Mouse (Mus musculus): ENCODE measurements at regions not wholly inside any gene's neighbourhood (a gene's known extent, or its start where the extent isn't known, plus 50 kb on each side); places are given as distances from the start of the nearest gene placed in this dataset.

GRCm38 (mm10) chr6:100176914-100177560 is 110.2 kb downstream of the Rybp start:
- no peak for DNase-seq (ENCODE audit: low spot score in 2 of 2)

DNA sequence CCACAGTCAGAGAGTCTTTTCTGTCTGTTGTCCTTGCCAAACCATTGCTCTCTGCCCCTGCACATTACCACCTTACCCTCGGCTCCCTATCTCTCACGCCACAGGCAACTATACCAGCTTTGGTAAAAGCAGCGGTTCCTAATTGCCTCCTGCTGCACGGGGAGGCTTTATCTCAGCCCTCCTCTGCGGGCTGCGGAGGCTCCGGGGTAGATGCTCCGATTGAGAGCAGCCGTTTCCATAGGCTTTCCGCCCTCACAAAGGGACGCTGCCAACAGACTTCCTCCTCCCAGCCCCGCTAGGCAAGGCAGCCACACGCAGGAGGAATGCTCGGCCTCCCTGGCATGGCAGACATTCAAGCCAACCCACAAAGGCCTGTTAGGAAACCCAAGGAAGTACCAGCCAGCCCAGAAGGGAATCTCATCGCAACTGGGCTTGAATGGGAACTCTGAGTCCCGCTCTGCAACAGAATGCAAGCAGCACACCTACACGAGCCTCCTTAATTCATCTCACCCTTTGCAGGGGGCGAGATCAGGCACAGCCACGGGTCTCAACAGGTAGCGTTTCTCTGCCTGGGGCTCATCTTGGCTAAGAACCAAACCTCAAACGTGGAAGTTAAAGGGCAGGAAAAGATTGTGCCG is 116.5 kb downstream of the Rybp start:
- DNase-seq (ENCODE audit: low spot score in 2 of 2): peak; percentile 84 to 88

- DNase-seq (ENCODE audit: low spot score in 2 of 2): no peak
Observed at GRCm38 (mm10) chr6:100167321-100167720, 120.0 kb downstream of the Rybp start.

- no peak for DNase-seq (ENCODE audit: low spot score in 2 of 2)
Observed at GRCm38 (mm10) chr6:100165746-100166145, 121.5 kb downstream of the Rybp start.

DNA sequence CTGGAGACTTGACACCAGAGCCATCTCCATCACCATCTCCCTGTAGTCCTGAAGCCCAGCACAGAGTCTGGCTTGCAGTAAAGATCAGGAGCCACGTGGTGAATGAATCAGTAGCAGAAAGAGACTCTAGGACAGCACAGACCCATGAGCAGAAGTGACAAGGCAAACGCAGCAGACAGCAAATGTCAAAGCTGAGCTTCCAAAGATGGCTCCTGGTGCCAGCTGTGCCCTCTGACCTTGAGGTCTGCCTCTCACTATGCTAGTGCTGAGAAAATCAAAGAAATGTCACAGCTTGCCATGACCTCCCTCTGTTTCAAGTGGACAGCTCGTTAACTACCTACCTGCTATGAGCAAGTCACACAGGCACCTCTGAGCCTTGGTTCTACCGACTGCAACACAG is 123.1 kb downstream of the Rybp start:
- DNase-seq (ENCODE audit: low spot score in 2 of 2): no peak

GRCm38 (mm10) chr6:100163814-100164130 is 123.5 kb downstream of the Rybp start:
- no peak for DNase-seq (ENCODE audit: low spot score in 2 of 2)

GRCm38 (mm10) chr6:100162961-100163813 is 124.1 kb downstream of the Rybp start:
- DNase-seq (ENCODE audit: low spot score in 2 of 2): peak; percentile 69 to 76

DNA sequence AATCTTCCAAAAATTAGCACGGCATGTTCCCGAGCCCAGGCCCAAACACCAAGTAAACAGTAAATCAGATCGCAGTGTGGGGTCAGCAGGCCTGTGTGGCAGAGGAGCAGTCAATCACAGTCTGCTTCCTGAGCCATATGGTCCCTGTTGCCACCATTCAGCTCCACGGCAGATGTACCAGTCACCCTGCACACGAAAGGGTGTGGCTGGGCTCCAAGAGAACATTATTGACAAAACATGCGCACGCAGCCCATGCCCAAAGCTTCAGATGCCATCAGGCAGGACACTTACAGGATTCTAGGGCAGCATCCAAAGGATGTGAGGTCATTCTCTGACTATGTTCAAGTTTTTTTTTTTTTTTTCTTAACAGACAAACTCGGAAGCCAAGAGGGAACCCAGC is 126.6 kb downstream of the Rybp start:
- DNase-seq (ENCODE audit: low spot score in 2 of 2): no peak

DNA sequence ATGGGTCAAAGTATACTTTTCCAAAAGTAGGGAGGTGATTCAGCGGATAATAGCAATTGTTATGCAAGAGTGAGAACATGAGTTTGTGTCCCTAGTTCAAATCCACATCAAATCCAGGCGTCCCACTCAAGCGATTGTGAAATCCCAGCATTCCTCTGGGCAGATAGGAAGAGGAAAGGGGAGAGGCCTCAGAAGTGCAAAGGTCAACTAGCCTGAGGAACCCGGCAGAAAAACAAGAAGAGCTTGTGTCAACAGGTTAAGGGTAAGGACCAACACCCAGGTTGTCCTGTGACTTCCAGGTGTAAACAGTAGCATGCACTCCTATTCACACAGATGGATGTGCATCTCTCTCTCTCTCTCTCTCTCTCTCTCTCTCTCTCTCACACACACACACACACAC is 127.5 kb downstream of the Rybp start:
- DNase-seq (ENCODE audit: low spot score in 2 of 2): no peak

- no peak for DNase-seq (ENCODE audit: low spot score in 2 of 2)
Observed at GRCm38 (mm10) chr6:100159246-100159645, 128.0 kb downstream of the Rybp start.

- no peak for DNase-seq (ENCODE audit: low spot score in 2 of 2)
Observed at GRCm38 (mm10) chr6:100157288-100157687, 130.0 kb downstream of the Rybp start.

DNA sequence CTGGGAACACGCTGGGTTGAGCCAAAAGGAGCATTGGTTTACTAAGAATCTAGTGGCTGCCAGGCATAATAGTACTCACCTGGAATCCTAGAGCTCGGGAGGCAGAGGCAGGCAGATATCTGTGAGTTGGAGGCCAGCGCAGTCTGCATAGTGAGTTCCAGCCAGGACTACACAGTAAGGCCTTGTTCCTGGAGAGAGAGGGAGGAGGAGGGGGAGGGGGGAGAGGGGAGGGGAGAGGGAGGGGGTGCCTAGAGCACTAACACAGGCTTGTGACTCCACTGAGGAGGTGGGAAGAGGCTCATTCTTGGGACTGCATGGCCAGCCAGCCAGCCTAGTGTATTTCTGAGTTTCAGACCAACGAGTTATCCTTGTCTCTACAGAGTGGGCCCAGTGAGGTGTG is 131.1 kb downstream of the Rybp start:
- DNase-seq (ENCODE audit: low spot score in 2 of 2): no peak

DNA sequence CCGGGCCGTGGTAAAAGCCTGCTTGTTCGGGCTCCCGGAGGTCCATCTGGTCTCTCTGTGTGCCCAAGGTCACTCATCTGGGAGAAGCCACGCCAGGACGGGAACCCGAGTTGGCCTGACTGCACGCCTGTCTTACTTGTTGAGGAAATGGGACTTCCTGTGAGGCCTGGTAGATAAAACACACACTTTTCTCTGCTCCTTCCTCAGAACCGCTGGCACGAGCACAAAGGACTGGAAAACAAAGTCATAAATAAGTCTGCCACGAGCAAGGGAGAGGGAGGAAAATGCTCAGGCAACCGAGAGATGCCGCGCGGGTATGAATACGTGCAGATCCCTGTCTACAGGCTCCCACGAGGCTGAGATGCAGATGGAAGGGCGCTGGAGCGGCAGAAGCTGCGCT is 131.6 kb downstream of the Rybp start:
- no peak for DNase-seq (ENCODE audit: low spot score in 2 of 2)

DNA sequence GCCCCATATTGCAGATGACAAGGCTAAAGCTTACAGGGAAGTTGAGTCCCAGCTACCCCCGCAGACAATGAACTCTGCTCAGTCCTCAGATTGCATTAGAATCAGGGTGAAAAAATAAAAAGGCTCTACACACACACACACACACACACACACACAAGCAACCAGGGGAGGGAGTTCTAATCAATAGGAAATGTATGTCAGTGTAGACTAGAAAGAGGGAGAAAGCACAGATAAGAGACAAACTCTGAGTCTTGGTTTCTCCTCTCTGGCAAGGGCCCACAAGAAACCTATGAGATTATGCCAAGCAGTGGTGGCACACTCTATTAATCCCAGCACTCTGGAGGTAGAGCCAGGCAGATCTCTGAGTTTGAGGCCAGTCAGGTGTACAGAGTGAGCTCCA is 135.8 kb downstream of the Rybp start:
- no peak for DNase-seq (ENCODE audit: low spot score in 2 of 2)

- no peak for DNase-seq (ENCODE audit: low spot score in 2 of 2)
Observed at GRCm38 (mm10) chr6:100150703-100151208, 136.5 kb downstream of the Rybp start.

DNA sequence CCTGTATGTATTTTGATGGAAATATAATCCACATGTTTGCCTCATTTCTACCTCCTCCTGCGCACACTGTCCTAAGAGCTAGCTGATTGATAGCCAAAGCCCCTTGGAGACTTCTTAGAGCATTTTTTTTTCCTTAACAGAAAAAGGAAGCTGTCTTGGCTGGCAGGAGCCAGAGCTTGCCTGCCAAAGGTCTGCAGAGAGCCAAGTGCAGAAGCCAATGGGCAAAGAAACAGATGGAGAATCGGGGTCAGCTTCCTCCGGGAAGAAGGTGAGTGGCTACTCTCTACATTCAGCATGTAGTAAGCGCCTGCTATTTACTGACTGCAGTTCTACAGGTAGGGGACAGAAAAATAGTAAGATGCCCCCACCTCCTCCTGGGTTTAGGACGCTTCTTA is 137.8 kb downstream of the Rybp start:
- no peak for DNase-seq (ENCODE audit: low spot score in 2 of 2)

- no peak for DNase-seq (ENCODE audit: low spot score in 2 of 2)
Observed at GRCm38 (mm10) chr6:100148751-100149457, 138.4 kb downstream of the Rybp start.

- peak; percentile 21 to 40 for DNase-seq (ENCODE audit: low spot score in 2 of 2)
Observed at GRCm38 (mm10) chr6:100146360-100146935, 140.8 kb downstream of the Rybp start.

DNA sequence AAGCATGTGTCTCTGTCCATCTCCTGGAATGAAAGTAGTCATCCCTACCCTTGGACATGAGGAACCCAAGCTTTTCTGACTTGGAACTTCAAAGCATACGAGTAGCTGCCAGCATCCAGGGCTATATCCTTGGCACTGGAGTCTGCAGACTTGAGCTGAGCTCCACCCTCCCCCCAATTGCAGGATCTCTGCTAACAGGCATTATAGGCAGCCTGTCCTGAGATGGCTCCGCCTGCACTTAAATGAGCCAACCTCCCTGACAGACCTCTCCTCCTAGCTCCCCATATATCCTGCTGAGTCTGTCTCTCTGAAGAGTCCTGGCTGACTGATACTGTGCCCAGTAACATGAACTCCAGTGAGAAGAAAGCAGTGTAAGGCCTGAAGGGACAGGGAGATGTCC is 141.4 kb downstream of the Rybp start:
- DNase-seq (ENCODE audit: low spot score in 2 of 2): no peak

- no peak for DNase-seq (ENCODE audit: low spot score in 2 of 2)
Observed at GRCm38 (mm10) chr6:100144544-100145287, 142.6 kb downstream of the Rybp start.
